Mouse (Mus musculus): ENCODE measurements around the gene Mob1b. TPM values are rescaled to one million over a fixed set of nuclear protein-coding genes. Genes with fewer than 3 reads are reported as not detected.

Gene Mob1b
- polyA plus RNA-seq, 1 experiment: 4.6 TPM

- Histone ChIP-seq H3ac (ENCODE audit: control insufficient read depth, insufficient read length) (no peak overlapping the region), H3K4me3 (no peak overlapping the region), H3K36me3 (ENCODE audit: control insufficient read depth, insufficient read depth) (no peaks in the 10 kb centered on the region), H3K27me3 (ENCODE audit: control insufficient read depth, insufficient read depth, insufficient read length) (no peaks in the 10 kb centered on the region), H3K4me2 (ENCODE audit: low read depth) (peak overlapping the region; percentile 56), H3K79me2 (ENCODE audit: control insufficient read depth, insufficient read depth) (no peaks in the 10 kb centered on the region)
- TF ChIP-seq SRF (IDR thresholded peaks at IDR 0.05; ENCODE audit: control insufficient read depth, insufficient read length, low read depth): no peak
- TF ChIP-seq MYOD1 (IDR thresholded peaks at IDR 0.05; ENCODE audit: control insufficient read depth in 1 of 3, insufficient read length in 2 of 3, low read depth in 2 of 3): peak in 1 of 3 experiments; percentile 51
- TF ChIP-seq MYOG (IDR thresholded peaks at IDR 0.05; ENCODE audit: control insufficient read depth in 1 of 3, insufficient read depth in 1 of 3, insufficient read length in 2 of 3, low read depth in 2 of 3): peak in 2 of 3 experiments; percentile 46 to 70
Measured at GRCm38 (mm10) chr5:88711618-88712224, 8.9 kb upstream of the Mob1b start.

- peak overlapping the region; percentile 56 for H3K4me2 ChIP-seq (ENCODE audit: low read depth)
Measured at GRCm38 (mm10) chr5:88712328-88712727, 8.3 kb upstream of the Mob1b start.

DNA sequence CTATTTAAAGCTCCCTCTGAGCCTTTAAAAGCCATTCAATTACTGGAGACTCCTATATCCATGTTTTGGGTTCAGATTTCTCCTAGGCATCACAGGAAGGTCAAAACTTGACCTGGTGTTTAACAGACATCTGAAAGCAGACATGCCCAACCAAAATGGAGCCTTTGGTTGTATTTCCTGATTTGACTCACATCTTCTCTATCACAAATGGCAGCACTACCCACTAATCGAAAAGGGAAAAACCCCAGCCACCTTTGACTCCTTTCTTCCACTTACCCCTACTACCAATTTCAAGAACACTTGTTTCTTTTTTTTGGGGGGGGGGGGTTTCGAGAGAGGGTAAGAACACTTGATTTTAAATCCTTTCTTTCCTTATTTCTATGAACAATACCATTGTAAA, 3.7 kb upstream of the Mob1b start:
- Histone ChIP-seq H3K4me3 (no peak overlapping the region), H3ac (ENCODE audit: control insufficient read depth, insufficient read length) (no peak overlapping the region), H3K36me3 (ENCODE audit: control insufficient read depth, insufficient read depth) (no peaks in the 10 kb centered on the region), H3K79me2 (ENCODE audit: control insufficient read depth, insufficient read depth) (peaks cover 11% of the 10 kb centered on the region), H3K4me2 (ENCODE audit: low read depth) (no peak overlapping the region), H3K27me3 (ENCODE audit: control insufficient read depth, insufficient read depth, insufficient read length) (no peaks in the 10 kb centered on the region)
- TF ChIP-seq TCF3 (IDR thresholded peaks at IDR 0.05; ENCODE audit: insufficient read length, low read depth) (no peak), USF1 (IDR thresholded peaks at IDR 0.05; ENCODE audit: low read depth) (no peak), SRF (IDR thresholded peaks at IDR 0.05; ENCODE audit: control insufficient read depth, insufficient read length, low read depth) (no peak), E2F4 (IDR thresholded peaks at IDR 0.05; ENCODE audit: insufficient read depth) (no peak), CEBPB (IDR thresholded peaks at IDR 0.05; ENCODE audit: insufficient read depth, poor library complexity, severe bottlenecking) (no peak), MYOG (IDR thresholded peaks at IDR 0.05; ENCODE audit: control insufficient read depth in 1 of 3, insufficient read depth in 1 of 3, insufficient read length in 2 of 3, low read depth in 2 of 3) (no peak), TCF12 (IDR thresholded peaks at IDR 0.05; ENCODE audit: insufficient read depth, poor library complexity, severe bottlenecking) (no peak), MYOD1 (IDR thresholded peaks at IDR 0.05; ENCODE audit: control insufficient read depth in 1 of 3, insufficient read length in 2 of 3, low read depth in 2 of 3) (no peak), REST (IDR thresholded peaks at IDR 0.05; ENCODE audit: insufficient read depth, insufficient read length) (no peak), MAX (IDR thresholded peaks at IDR 0.05; ENCODE audit: low read depth) (no peak)

More at GRCm38 (mm10) chr5:88712328-88712727, 8.3 kb upstream of the Mob1b start:
- H3K4me3 ChIP-seq: no peak overlapping the region
- no peaks in the 10 kb centered on the region for H3K36me3 ChIP-seq (ENCODE audit: control insufficient read depth, insufficient read depth)
- no peaks in the 10 kb centered on the region for H3K27me3 ChIP-seq (ENCODE audit: control insufficient read depth, insufficient read depth, insufficient read length)
- no peaks in the 10 kb centered on the region for H3K79me2 ChIP-seq (ENCODE audit: control insufficient read depth, insufficient read depth)
- no peak overlapping the region for H3ac ChIP-seq (ENCODE audit: control insufficient read depth, insufficient read length)
- no peak for TF ChIP-seq REST (IDR thresholded peaks at IDR 0.05; ENCODE audit: insufficient read depth, insufficient read length)
- no peak for TF ChIP-seq TCF3 (IDR thresholded peaks at IDR 0.05; ENCODE audit: insufficient read length, low read depth)
- TF ChIP-seq TCF12 (IDR thresholded peaks at IDR 0.05; ENCODE audit: insufficient read depth, poor library complexity, severe bottlenecking): no peak
- TF ChIP-seq POLR2AphosphoS2 (IDR thresholded peaks at IDR 0.05; ENCODE audit: insufficient read length, low read depth): no peak
- TF ChIP-seq SRF (IDR thresholded peaks at IDR 0.05; ENCODE audit: control insufficient read depth, insufficient read length, low read depth): no peak
- TF ChIP-seq USF1 (IDR thresholded peaks at IDR 0.05; ENCODE audit: low read depth): no peak
- no peak for TF ChIP-seq MYOD1 (IDR thresholded peaks at IDR 0.05; ENCODE audit: control insufficient read depth in 1 of 3, insufficient read length in 2 of 3, low read depth in 2 of 3)

GRCm38 (mm10) chr5:88721003-88721475, 384 bp downstream of the Mob1b start:
- no peaks in the 10 kb centered on the region for H3K27me3 ChIP-seq (ENCODE audit: control insufficient read depth, insufficient read depth, insufficient read length)
- H3K79me2 ChIP-seq (ENCODE audit: control insufficient read depth, insufficient read depth): peaks cover 51% of the 10 kb centered on the region
- H3K4me2 ChIP-seq (ENCODE audit: low read depth): peak overlapping the region; percentile 94
- H3K4me3 ChIP-seq: peak overlapping the region; percentile 79
- H3ac ChIP-seq (ENCODE audit: control insufficient read depth, insufficient read length): peak overlapping the region; percentile 99
- TF ChIP-seq REST (IDR thresholded peaks at IDR 0.05; ENCODE audit: insufficient read depth, insufficient read length) (no peak), MYOD1 (IDR thresholded peaks at IDR 0.05; ENCODE audit: control insufficient read depth in 1 of 3, insufficient read length in 2 of 3, low read depth in 2 of 3) (no peak), SRF (IDR thresholded peaks at IDR 0.05; ENCODE audit: control insufficient read depth, insufficient read length, low read depth) (no peak), CEBPB (IDR thresholded peaks at IDR 0.05; ENCODE audit: insufficient read depth, poor library complexity, severe bottlenecking) (no peak), POLR2AphosphoS2 (IDR thresholded peaks at IDR 0.05; ENCODE audit: insufficient read length, low read depth) (no peak), MAX (IDR thresholded peaks at IDR 0.05; ENCODE audit: low read depth) (no peak), TCF12 (IDR thresholded peaks at IDR 0.05; ENCODE audit: insufficient read depth, poor library complexity, severe bottlenecking) (no peak), MYOG (IDR thresholded peaks at IDR 0.05; ENCODE audit: control insufficient read depth in 1 of 3, insufficient read depth in 1 of 3, insufficient read length in 2 of 3, low read depth in 2 of 3) (no peak), POLR2A (IDR thresholded peaks at IDR 0.05; ENCODE audit: insufficient read length, low read depth) (no peak), USF1 (IDR thresholded peaks at IDR 0.05; ENCODE audit: low read depth) (no peak), TCF3 (IDR thresholded peaks at IDR 0.05; ENCODE audit: insufficient read length, low read depth) (no peak), E2F4 (IDR thresholded peaks at IDR 0.05; ENCODE audit: insufficient read depth) (no peak)
- no peaks in the 10 kb centered on the region for H3K36me3 ChIP-seq (ENCODE audit: control insufficient read depth, insufficient read depth)

Data from myocyte (in vitro differentiated cells).